Mouse (Mus musculus) erythroblast, embryonic 14.5 days (primary cell): ENCODE data around the gene Macrod1.

ENCODE experiments used
- GATA1 ChIP-seq: IDR thresholded peaks from 2 replicates; pipeline ENCODE4 v1.6.1; 2012; ENCODE audit warnings: low read length, inconsistent platforms, mixed read lengths
- TAL1 ChIP-seq: IDR thresholded peaks from 3 replicates; pipeline ENCODE4 v1.6.1; 2012; ENCODE audit warnings: low read length, inconsistent platforms, mixed read lengths

- TF ChIP-seq GATA1 (no peak), TAL1 (no peak)
Measured at GRCm38 (mm10) chr19:7217162-7217925, 160.7 kb downstream of the Macrod1 start, which contains the start of gene Cox8a.
